Mouse (Mus musculus) adrenal gland, adult (tissue): ENCODE results near the gene Thoc6.

Experiments used
- DNase-seq, 2 experiments: peaks; one replicate each; pipeline ENCODE4 v3.0.0; 2022 to 2023; ENCODE audit warnings: low spot score in 1 of 2; ENCODE audit not compliant: inconsistent age in 2 of 2

The Thoc6 gene

GRCm38 (mm10) chr17:23673424-23674073 is at the start of gene Thoc6, which contains the start of gene Hcfc1r1:
TSS of gene Thoc6 (minus strand) at chr17:23673882.
TSS of gene Hcfc1r1 (plus strand) at chr17:23673596.
- peak; percentile 96 to 99 for DNase-seq

GRCm38 (mm10) chr17:23722376-23723125 is 48.9 kb upstream of the Thoc6 start, which contains the start of gene 1520401A03Rik:
TSS of gene 1520401A03Rik (minus strand) at chr17:23722783.
- DNase-seq: peak; percentile 61 to 83

GRCm38 (mm10) chr17:23721886-23722285 is 48.2 kb upstream of the Thoc6 start:
- DNase-seq: peak; percentile 84 to 88

DNA sequence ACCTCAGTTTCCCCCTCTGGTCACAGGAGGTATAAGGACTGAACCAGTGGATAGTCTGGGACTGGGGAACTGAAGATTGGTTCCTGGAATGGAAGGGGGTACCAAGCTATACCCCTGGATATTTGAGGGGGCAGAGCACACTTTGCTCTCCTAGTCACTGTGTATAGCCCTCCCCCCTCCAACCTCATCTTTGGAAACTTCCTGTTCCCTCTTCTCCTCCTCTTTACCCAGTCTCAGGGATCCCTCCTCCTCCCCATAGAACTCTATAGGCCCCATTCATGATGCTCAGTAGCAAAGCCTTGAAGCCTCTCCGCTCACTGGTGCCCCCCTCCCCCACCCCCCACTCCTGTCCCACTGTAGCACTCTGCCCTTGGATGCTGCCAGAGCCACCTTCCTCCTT is 45.8 kb upstream of the Thoc6 start:
- no peak for DNase-seq

GRCm38 (mm10) chr17:23717003-23717402 is 43.3 kb upstream of the Thoc6 start:
- no peak for DNase-seq

- DNase-seq: peak; percentile 75 to 87
These were observed 32.5 kb upstream of the Thoc6 start for GRCm38 (mm10) chr17:23706212-23706611.

GRCm38 (mm10) chr17:23705525-23706104 is 31.9 kb upstream of the Thoc6 start:
- DNase-seq: no peak

- DNase-seq: no peak
These were observed 31.1 kb upstream of the Thoc6 start for GRCm38 (mm10) chr17:23704741-23705140.

DNA sequence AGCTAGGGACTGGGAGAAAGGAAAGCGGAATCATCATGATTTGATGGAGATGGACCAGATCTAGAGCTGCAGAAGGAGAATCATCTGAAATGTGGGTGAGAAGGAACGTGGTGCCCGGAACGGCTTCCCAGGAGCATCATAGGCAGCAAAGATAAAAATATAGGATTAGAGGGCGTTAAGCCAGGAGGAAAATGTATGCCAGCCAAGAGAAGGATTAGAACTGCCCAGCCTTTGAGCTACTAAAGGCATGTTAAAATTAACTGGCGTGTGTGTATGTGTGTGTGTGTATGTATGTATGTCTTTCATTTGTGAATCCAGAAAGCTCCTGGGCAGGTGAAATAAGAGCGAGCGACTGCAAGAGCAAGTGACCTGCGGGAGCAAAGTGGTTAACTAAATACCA is 29.6 kb upstream of the Thoc6 start:
- no peak for DNase-seq

DNA sequence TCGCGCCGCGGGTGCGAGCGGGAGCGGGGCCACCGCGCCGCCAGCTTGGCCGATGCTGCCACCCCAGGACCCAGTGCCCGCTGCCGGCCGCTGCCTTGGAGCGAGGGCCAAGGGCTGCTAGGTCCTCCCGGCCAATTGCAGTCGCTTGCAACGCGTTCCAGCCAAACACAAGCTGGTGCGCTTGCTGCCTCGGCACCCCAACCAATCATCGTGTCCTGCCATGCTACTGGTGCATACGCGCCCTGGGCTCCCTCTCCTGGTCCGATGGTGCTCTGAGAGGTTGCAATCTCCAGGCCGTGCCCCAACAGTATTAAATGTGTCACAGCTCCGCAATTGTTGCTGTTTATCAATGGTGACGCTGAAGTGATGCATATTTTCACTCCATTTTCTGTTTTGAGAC is 26.4 kb upstream of the Thoc6 start:
- DNase-seq: peak; percentile 93 to 97

DNA sequence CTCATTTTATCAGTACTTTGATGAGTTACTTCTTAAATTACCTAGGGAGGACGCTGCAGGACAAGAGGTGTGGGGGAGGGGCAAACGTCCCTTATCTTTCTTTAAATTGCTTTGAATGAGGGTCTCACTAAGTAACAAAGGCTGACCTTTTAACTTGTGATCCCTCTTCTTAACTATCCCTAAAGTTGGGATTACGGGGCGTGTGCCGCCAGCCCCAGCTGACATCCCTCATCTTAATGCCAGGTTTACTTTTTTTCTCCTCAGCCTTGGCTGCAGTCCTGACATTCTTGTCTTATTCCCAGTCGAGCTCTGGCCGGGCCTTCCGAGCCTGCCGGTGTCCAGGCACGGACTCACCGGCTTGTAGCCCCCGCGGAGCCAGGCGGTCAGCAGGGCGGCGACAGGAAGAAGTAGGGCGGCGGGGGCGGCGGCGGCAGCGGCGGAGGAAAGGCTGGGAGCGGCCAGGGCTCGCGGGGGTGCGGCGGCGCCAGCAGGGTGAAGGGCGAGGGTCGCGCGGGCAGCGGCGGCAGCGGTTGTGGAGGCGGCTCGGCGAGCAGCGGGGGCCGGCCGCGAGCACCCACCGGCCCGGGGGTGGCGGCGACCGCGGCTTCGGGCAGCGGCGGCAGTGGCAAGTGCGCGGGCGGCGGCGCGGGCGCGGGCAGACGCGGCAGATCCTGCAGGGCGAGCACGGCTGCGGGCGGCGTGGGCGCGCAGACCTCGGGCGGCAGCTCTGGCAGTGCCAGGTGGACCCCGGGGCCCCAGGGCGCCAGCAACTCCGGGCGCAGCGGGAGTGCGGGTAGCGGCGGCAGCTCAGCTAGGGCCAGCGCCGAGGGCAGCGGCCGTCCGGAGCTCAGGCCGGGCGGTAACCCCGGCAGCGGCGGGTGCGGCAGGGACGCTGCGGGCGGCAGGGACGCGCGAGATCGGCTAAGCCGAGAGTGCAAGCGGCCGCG is 25.7 kb upstream of the Thoc6 start:
- peak in 1 of 2 experiments; percentile 77 for DNase-seq

DNA sequence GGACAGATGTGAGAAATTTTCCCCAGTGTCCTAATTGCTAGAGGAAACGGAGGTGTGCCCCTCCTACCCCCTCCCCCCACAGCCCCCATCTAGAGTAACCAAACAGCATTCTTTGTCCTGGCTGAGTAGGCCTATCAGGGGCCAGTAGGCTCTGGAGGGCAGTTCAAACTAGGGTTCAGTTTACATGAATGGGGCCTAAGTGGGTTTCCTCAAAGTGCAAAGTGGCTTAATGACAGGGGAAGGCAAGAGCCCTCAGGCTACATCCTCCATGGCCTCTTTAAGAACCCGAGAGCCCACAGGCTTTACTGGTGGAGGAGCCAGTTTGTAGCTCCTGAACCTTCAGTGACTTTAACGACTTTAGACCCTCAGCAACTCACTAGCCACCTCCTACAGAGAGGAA is 22.1 kb upstream of the Thoc6 start:
- no peak for DNase-seq

DNA sequence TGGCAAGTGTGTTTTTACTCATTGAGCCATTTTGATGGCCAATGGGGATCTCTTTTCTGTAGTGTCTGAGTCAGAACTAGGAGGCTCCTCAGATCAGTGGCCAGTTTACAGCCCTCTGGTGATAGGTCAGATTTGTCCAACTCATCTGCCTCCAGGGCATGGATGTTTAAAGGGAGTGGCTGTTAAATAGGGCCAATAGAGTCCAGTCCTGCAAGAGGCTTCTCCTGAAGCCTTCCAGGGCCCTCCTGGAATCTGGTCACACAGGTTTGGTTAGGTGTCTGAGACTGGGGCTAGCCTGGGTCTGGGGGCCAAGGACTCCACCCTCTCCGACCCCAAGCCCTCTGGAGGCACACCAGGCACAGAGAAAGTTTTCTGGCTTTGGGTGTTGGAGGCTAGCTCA is 20.8 kb upstream of the Thoc6 start:
- no peak for DNase-seq

DNA sequence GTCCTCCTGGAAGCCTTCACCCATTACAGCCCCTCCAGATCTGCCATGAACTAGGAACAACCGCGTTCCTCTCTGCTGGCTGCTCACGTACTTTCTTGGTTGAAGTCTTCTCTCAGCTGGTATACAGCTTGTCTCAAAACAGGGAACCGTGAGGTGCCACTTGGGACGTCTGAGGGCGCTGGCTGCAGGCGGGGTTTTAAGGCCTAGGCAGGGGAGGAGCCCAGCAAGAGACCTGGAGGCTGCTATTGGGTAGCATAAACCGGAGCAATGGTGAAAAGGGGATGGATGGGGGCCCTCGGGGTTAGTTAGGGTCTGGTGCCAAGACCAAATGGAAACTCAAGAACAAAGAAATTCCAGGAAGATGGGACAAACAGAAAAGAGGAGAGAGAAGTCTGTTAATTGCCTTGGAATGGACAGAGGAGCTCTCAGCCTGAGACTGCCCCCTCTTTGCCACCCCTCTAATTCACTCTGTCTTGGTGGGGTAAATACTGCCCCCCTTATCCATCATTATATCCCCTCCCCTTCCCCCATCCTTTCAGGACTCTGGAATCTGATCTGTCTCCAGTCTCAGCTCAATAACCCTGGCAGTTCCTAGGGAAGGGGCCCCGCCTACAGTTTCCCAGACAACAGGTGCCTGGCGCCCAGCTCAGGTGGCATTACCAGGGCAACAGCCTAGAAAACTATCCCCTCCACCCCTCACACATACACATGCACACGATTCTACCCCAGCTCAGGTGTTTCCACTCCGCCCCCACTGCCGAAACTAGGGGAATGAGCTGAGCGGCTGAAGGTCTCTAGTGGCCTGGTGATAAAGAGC is 10.4 kb upstream of the Thoc6 start, which contains the start of gene Cldn9:
Gene Cldn9 (minus strand): TSS at position 171 of the 817 bp plus-strand sequence.
- no peak for DNase-seq

GRCm38 (mm10) chr17:23683226-23683625 is 9.5 kb upstream of the Thoc6 start:
- DNase-seq: peak in 1 of 2 experiments; percentile 8

- DNase-seq: no peak
These were observed 8.8 kb upstream of the Thoc6 start for GRCm38 (mm10) chr17:23682530-23682929.

DNA sequence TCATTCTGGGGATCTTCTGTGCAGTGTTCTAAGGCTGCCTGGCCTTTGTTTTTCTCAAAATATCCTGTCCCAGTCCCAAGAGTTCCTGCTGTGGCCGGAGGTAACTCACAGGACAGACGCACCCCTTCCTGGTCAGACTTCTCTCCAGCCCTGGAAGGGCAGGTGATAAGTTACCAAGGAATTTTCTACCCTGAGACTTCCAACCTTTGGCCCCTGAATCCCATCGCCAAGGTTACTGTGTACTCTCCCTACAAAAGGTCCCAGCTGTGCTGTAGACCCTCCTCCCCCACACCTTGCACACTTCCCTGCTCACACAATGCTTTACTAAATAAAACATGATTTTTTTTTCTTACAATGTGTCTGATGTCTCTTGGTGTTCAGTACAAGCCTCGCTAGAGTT is 8.4 kb upstream of the Thoc6 start:
- DNase-seq: no peak

DNA sequence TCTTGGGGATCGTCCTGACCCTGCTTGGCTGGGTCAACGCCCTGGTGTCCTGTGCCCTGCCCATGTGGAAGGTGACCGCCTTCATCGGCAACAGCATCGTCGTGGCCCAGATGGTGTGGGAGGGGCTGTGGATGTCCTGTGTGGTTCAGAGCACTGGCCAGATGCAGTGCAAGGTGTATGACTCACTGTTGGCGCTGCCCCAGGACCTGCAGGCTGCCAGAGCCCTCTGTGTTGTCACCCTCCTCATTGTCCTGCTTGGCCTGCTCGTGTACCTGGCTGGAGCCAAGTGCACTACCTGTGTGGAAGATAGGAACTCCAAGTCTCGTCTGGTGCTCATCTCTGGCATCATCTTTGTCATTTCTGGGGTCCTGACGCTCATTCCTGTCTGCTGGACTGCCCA is 7.4 kb upstream of the Thoc6 start:
- DNase-seq: peak; percentile 55 to 70

GRCm38 (mm10) chr17:23680336-23680735 is 6.7 kb upstream of the Thoc6 start:
- DNase-seq: no peak
